Mouse (Mus musculus) cerebellum, postnatal 4 days (tissue): ENCODE measurements around the gene Abca7.

Experiments
- DNase-seq, 2 experiments: peaks; one replicate each; pipeline ENCODE4 v3.0.0; 2022; ENCODE audit warnings: low spot score in 2 of 2, mixed read lengths in 1 of 2

Abca7 gene

DNA sequence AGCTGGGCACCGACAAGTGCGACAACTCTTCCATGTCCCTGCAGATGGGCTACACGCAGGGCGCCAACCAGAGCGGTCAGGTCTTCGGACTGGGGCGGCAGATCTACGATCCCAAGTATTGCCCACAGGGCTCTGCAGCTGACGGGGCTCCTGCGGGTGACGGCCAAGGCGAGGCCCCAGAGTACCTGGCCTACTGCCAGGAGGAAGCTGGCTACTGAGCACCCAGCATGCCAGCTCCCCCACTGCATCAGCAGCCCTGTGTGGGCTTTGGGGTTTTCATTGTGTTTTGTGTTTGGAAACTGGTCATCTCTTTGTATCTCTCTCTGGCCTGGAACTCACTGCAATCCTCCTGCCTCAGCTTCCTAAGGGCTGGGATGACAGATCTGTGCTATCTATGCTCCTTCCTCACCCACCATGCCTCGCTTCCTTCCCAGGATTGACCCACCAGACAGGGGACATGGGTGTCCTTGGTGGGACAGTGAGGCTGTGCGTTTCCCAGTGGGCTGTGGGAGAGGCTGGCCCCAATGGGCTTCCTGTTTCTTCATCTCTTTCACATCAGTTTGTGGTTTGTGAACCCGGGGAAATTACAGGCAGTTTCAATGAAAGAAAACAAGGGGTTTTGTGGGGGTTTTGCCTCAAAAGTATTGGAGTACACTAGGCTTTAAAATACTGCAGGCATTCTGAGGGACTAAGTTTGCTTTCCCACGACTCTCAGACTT lies 1.7 kb upstream of the Abca7 start:
- no peak for DNase-seq

- DNase-seq = no peak
Measured at GRCm38 (mm10) chr10:79995636-79996035, 658 bp upstream of the Abca7 start.

- peak in 1 of 2 experiments; percentile 72 for DNase-seq
Measured at GRCm38 (mm10) chr10:79997034-79997760, 903 bp downstream of the Abca7 start.

- peak in 1 of 2 experiments; percentile 66 for DNase-seq
Measured at GRCm38 (mm10) chr10:79997819-79998218, 1.5 kb downstream of the Abca7 start.

GRCm38 (mm10) chr10:80001945-80002344 lies 5.7 kb downstream of the Abca7 start:
- no peak for DNase-seq

GRCm38 (mm10) chr10:80002829-80003228 lies 6.5 kb downstream of the Abca7 start:
- DNase-seq = no peak

GRCm38 (mm10) chr10:80003374-80004232 lies 7.3 kb downstream of the Abca7 start:
- DNase-seq = no peak

DNA sequence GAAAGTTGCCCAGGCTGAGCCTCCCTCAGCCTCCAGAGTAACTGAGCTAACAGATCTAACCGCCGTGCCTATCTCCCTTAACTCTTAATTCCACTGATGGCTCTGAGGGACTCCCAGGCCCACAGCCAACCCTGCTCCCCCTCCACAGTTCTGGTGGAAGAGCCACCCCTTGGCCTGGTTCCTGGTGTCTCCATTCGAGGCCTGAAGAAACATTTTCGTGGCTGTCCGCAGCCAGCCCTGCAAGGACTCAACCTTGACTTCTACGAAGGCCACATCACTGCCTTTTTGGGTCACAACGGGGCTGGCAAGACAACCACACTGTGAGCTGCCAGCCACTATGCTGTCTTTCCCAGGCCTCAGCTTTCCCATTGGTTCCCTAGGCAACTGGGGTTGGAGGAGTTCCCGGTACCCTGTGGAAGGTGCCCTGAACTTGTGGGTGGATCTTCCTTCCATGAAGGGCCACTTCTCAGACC lies 8.0 kb downstream of the Abca7 start:
- no peak for DNase-seq

DNA sequence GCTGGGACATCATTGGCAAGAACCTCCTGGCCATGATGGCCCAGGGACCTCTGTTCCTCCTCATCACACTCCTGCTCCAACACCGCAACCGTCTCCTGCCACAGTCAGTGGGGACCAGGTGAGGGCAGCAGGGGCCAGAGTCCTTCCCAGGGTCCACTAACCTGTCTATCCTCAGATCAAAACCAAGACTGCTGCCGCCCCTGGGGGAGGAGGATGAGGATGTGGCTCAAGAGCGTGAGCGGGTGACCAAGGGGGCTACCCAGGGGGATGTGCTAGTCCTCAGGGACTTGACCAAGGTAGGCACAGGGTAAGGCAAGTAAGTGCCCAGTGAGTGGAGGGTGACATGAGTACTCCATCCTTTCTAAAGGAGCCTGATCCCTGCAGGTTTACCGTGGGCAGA lies 15.4 kb downstream of the Abca7 start:
- no peak for DNase-seq

DNA sequence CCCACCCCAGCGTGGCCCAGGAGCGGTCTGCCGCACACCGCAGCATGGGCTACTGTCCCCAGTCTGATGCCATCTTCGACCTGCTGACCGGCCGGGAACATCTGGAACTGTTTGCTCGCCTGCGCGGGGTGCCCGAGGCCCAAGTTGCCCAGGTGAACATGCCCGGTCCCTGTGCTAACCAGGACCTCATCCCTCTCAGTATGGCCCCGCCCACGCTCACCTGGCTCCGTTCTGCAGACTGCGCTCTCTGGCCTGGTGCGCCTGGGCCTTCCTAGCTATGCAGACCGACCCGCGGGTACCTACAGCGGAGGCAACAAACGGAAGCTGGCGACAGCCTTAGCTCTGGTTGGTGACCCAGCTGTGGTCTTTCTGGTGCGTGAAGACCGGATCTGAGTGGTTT lies 17.3 kb downstream of the Abca7 start:
- DNase-seq = no peak

GRCm38 (mm10) chr10:80014484-80015290 lies 18.4 kb downstream of the Abca7 start:
- DNase-seq = no peak

GRCm38 (mm10) chr10:80015583-80015982 lies 19.3 kb downstream of the Abca7 start:
- DNase-seq = no peak

- DNase-seq = no peak
Measured at GRCm38 (mm10) chr10:80016511-80016910, 20.2 kb downstream of the Abca7 start, which contains the start of gene Arhgap45. Gene Arhgap45 (plus strand): TSS chr10:80016653.

- no peak for DNase-seq
Measured at GRCm38 (mm10) chr10:80016931-80017330, 20.6 kb downstream of the Abca7 start.

GRCm38 (mm10) chr10:80017361-80017760 lies 21.1 kb downstream of the Abca7 start:
- no peak for DNase-seq

- DNase-seq = no peak
Measured at GRCm38 (mm10) chr10:80017771-80018170, 21.5 kb downstream of the Abca7 start.

DNA sequence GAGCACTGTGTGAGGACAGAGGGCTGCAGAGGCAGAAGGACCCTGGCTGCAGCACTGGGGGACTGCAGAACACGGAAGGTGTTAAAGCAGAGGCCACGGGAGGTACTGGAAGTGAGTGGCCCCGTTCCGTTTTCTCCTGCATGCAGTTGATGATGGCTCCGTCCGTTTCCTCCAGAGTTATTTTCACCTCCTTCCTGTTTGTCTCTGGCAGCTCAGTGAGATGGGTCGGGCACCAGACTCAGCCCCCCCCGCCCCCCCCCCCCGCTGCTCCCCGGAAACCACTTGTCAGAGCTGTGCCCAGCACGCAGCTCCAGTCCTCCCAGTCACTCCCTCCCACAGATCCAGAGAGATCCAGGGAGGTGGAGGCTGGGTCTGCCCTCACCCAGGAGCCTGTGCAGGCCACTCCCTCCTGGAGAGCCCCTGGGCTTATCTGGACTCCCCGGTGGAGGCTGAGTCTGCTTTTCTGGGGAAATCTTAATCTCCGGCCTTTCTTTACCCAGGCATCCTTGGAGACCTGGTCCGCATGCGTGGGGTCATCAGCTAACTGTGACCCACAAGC lies 22.5 kb downstream of the Abca7 start:
- DNase-seq = no peak

GRCm38 (mm10) chr10:80019471-80020131 lies 23.3 kb downstream of the Abca7 start:
- no peak for DNase-seq

GRCm38 (mm10) chr10:80020191-80020590 lies 23.9 kb downstream of the Abca7 start:
- DNase-seq = no peak

DNA sequence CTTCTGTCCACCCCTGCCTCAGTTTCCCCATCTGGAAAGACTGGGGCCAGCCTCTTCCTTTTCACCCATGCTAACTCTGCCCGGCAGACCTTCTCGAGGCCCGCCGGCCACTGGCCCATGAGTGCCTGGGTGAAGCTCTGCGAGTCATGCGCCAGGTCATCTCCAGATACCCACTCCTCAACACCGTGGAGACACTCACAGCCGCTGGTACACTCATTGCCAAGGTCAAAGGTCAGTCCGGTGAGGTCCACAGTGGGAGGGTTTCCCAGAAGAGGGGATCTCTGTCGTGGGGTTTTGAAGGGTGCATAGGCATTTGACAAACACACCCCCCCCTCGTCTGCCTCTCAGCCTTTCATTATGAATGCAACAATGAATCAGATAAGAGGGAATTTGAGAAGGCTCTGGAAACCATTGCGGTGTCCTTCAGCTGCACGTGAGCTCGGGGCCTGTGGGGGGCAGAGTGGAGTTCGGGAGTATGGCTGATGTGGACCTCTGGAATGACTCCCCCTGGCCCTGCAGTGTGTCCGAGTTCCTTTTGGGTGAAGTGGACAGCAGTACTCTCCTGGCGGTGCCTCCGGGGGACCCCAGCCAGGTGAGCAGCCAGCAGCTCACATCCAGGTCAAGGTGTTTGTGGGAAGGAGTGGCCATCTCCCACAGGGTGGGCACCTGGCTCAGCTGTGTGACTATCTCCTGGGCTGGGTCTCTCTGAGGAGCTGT lies 24.5 kb downstream of the Abca7 start:
- no peak for DNase-seq
